Mouse (Mus musculus): ENCODE measurements at regions not wholly inside any gene's neighbourhood (a gene's known extent, or its start where the extent isn't known, plus 50 kb on each side); places are given as distances from the start of the nearest gene placed in this dataset.

DNA sequence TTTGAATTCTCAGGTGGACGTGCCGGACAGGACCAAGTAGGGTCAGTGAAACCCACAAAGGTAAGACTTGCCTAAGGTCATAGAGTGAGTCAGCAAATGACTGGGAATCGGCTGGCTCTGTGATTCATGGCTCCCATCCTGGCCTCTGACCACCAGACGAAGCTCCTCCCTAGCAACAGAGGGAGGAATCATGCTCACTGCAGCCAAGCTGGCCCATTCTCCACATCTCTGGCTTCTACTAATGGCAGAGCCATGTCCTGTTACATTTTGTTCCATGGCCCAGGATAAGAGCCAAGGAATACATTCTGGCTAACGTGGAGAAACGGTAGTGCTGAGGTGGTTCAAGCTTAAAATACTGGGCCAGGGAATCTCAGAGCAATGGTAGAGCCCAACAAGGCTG lies 814.2 kb downstream of the Kcnj2 start:
- TF ChIP-seq POLR2A (IDR thresholded peaks at IDR 0.05; ENCODE audit: low read depth, low read length) (no peak), CTCF (IDR thresholded peaks at IDR 0.05; ENCODE audit: extremely low read depth, insufficient read depth, insufficient read length, insufficient replicate concordance) (no peak)

Data from spleen, adult 2 months (tissue).